Mouse (Mus musculus): Measurements from ENCODE around the gene Rab7. TPM values are rescaled to one million over a fixed set of nuclear protein-coding genes. Genes with fewer than 3 reads are reported as not detected.
A peak's percentile ranks its signal among the peaks of the same experiment; 100 is the strongest.
"Not testable (repeated sequence)": the region's sequence is repeated elsewhere in the genome, so short reads cannot be mapped to it uniquely, and the experiment has no call there.

Rab7 gene
- polyA plus RNA-seq, 1 experiment from 2014 or later = 273 TPM

- H3K4me1 ChIP-seq (replicated peaks; ENCODE audit: control insufficient read depth, insufficient read depth, low read length) = peaks cover 10% of the 10 kb centered on the region
- no peaks in the 10 kb centered on the region for H3K9me3 ChIP-seq (ENCODE audit: control insufficient read depth, low read length)
- WGBS = 71% methylated on average over 4 of the region's 4 CpGs
- no peak overlapping the region for H3K4me3 ChIP-seq (ENCODE audit: low read depth, low read length)
- DNase-seq (ENCODE audit: low spot score) (no peak), ATAC-seq (ENCODE audit: low FRiP score) (no peak)
- no peak overlapping the region for H3K9ac ChIP-seq (ENCODE audit: low read depth, low read length)
- no peak overlapping the region for H3K4me2 ChIP-seq (replicated peaks; ENCODE audit: low read depth, low read length)
- H3K27me3 ChIP-seq (ENCODE audit: control insufficient read depth, insufficient read depth, low read length) = no peaks in the 10 kb centered on the region
- H3K27ac ChIP-seq (ENCODE audit: low read depth, low read length) = no peak overlapping the region
- 0 out of 2 replicates have a peak, but pooled peaks cover 2% of the 10 kb centered on the region for H3K36me3 ChIP-seq (ENCODE audit: control insufficient read depth, insufficient read depth, low read length)
Measured at GRCm38 (mm10) chr6:87991216-87991615, 53.9 kb downstream of the Rab7 start.

DNA sequence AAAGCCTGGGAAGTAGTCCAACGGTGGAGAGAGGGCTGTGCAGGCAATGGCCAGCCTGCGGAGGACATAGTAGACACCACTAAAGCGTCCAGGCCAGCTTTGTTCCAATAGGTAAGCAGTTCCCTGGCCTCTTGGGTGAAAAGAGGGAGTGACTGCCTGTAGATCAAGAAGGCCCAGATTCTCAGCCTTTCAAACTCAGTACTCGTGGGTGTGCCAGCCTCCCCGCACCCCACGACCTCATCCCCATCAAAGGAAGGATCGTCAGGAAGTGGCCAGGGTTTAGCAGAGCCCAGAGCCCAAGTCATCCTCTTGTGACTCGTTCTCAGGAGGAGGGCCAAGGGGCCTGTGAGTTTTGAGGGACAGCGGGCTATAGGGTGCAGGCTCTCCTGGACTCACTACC lies 62.6 kb downstream of the Rab7 start:
- Histone ChIP-seq H3K4me2 (replicated peaks; ENCODE audit: low read depth, low read length) (peak overlapping the region; percentile 84), H3K4me3 (ENCODE audit: low read depth, low read length) (peak overlapping the region; percentile 97), H3K27me3 (ENCODE audit: control insufficient read depth, insufficient read depth, low read length) (no peaks in the 10 kb centered on the region), H3K4me1 (replicated peaks; ENCODE audit: control insufficient read depth, insufficient read depth, low read length) (peaks cover 10% of the 10 kb centered on the region; the same call in 1 of the 2 replicates), H3K9ac (ENCODE audit: low read depth, low read length) (peak overlapping the region; percentile 99; the same call in 1 of the 2 replicates), H3K27ac (ENCODE audit: low read depth, low read length) (no peak overlapping the region), H3K9me3 (ENCODE audit: control insufficient read depth, low read length) (no peaks in the 10 kb centered on the region), H3K36me3 (ENCODE audit: control insufficient read depth, insufficient read depth, low read length) (0 out of 2 replicates have a peak, but pooled peaks cover 2% of the 10 kb centered on the region)
- no peak for ATAC-seq (ENCODE audit: low FRiP score)
- no peak for DNase-seq (ENCODE audit: low spot score)
- 78% methylated on average over 9 of the region's 9 CpGs for WGBS

DNA sequence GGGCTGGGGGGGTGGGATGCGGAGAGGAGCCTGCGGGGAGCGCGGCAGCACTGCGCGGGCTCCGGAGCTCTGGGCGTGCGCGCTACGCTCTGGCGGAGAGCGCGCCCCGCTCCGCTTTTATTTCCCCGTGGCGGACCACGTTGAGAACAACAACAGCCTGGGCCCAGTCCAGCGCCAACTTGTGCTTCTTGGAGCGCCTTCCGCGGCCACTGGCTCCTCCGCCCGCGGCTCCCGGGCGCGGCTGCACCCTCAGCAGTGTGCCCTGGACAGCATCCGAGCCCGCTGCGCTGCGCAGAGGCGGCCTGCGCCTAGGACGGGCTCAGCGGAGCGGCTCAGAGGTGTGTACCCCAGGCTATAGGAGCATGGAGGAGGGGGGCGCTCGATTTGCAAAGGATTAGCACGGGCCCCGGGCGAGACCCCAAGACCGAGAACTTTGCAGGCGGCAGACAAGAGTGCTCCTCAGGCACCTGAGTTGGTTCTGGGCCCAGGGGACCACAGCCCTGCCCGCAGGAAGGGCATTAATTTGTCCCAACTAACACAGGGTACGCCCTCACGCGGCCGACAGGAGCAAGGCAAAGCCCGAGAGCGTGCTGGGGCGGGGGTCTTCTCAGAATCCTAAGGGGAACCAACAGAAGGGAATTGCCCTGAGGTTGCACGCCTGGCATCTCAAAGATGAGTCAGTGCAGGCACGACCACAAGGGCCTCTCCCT lies 63.4 kb downstream of the Rab7 start, which contains the start of gene H1fx:
Gene H1fx (minus strand): TSS at position 91 of the 710 bp plus-strand sequence.
- Histone ChIP-seq H3K9ac (ENCODE audit: low read depth, low read length) (peak within 1 kb of the TSS; percentile 99), H3K4me2 (replicated peaks; ENCODE audit: low read depth, low read length) (peak within 1 kb of the TSS; percentile 84), H3K27me3 (ENCODE audit: control insufficient read depth, insufficient read depth, low read length) (no peaks in the 10 kb centered on the region), H3K4me1 (replicated peaks; ENCODE audit: control insufficient read depth, insufficient read depth, low read length) (peaks cover 10% of the 10 kb centered on the region; the same call in 1 of the 2 replicates), H3K36me3 (ENCODE audit: control insufficient read depth, insufficient read depth, low read length) (0 out of 2 replicates have a peak, but pooled peaks cover 2% of the 10 kb centered on the region), H3K9me3 (ENCODE audit: control insufficient read depth, low read length) (no peaks in the 10 kb centered on the region), H3K27ac (ENCODE audit: low read depth, low read length) (peak within 1 kb of the TSS; percentile 89), H3K4me3 (ENCODE audit: low read depth, low read length) (peak within 1 kb of the TSS; percentile 97)
- DNase-seq (ENCODE audit: low spot score) (peak; percentile 96), ATAC-seq (ENCODE audit: low FRiP score) (peak; percentile 85)
- WGBS = 0% methylated on average over 53 of the region's 55 CpGs

DNA sequence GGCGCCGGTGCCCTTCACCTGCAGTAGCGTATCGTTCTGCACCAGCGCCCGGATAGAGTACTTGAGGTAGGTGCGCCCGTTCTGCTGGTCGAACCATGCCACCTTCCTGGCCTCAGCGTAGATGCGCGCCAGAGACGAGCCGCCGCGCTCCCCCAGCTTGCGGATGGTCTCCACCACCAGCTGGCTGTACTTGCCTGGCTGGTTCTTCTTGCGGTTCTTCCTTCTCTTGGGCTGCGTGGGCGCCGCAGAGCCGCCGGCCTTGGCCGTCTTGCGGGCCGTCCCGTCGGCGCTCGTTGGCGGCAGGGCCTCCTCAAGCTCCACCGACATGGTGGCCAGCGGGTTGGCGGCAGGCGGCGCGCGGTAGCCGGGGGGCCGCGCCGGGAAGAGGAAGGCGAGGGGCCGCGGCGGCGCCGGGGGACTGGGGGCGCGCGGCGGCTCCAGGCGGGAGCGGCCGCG lies 64.0 kb downstream of the Rab7 start:
- H3K27me3 ChIP-seq (ENCODE audit: control insufficient read depth, insufficient read depth, low read length) = no peaks in the 10 kb centered on the region
- H3K9ac ChIP-seq (ENCODE audit: low read depth, low read length) = peak overlapping the region; percentile 99
- ATAC-seq (ENCODE audit: low FRiP score) = peak; percentile 55
- H3K27ac ChIP-seq (ENCODE audit: low read depth, low read length) = peak overlapping the region; percentile 89
- no peaks in the 10 kb centered on the region for H3K36me3 ChIP-seq (ENCODE audit: control insufficient read depth, insufficient read depth, low read length)
- H3K4me3 ChIP-seq (ENCODE audit: low read depth, low read length) = peak overlapping the region; percentile 97
- H3K4me1 ChIP-seq (replicated peaks; ENCODE audit: control insufficient read depth, insufficient read depth, low read length) = peaks cover 10% of the 10 kb centered on the region; the same call in 1 of the 2 replicates
- H3K4me2 ChIP-seq (replicated peaks; ENCODE audit: low read depth, low read length) = peak overlapping the region; percentile 84
- no peaks in the 10 kb centered on the region for H3K9me3 ChIP-seq (ENCODE audit: control insufficient read depth, low read length)
- DNase-seq (ENCODE audit: low spot score) = peak; percentile 69
- whole genome bisulfite sequencing = 0% methylated on average over 38 of the region's 56 CpGs

DNA sequence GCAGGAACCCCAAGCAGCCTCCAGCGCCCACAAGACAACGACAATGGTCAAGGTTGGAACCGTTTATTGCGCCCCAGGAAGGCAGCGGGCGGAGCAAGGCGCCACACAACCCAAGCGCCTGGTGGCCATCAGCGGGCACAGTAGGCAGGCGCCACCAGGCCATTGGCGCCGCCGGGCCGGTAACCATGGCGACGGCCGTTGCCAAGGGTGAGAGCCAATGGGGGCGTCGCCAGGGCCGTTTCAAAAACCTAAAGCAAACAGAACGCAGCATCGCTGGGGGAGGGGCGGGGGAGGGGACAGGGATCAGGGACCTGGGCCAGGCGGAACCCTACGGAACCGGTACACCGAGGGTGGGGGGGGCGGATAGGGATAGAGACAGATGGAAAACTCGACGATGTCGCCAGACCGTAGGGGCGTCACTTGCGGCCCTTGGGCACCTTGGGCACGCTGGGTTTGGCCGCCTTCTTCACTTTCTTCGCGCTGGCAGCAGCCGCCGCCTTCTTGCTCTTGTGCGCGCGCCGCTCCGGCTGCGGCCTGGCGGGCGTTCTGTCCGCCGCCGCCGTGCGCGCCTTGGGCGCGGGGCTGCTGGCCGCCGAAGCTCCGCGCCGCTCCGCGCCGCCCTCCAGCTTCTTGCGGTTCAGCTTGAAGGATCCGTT lies 64.6 kb downstream of the Rab7 start:
- no peaks in the 10 kb centered on the region for H3K9me3 ChIP-seq (ENCODE audit: control insufficient read depth, low read length)
- peaks cover 10% of the 10 kb centered on the region; the same call in 1 of the 2 replicates for H3K4me1 ChIP-seq (replicated peaks; ENCODE audit: control insufficient read depth, insufficient read depth, low read length)
- ATAC-seq (ENCODE audit: low FRiP score) (peak; percentile 86), DNase-seq (ENCODE audit: low spot score) (peak; percentile 97)
- no peaks in the 10 kb centered on the region for H3K27me3 ChIP-seq (ENCODE audit: control insufficient read depth, insufficient read depth, low read length)
- peak overlapping the region; percentile 99 for H3K9ac ChIP-seq (ENCODE audit: low read depth, low read length)
- peak overlapping the region; percentile 84 for H3K4me2 ChIP-seq (replicated peaks; ENCODE audit: low read depth, low read length)
- H3K36me3 ChIP-seq (ENCODE audit: control insufficient read depth, insufficient read depth, low read length) = no peaks in the 10 kb centered on the region
- peak overlapping the region; percentile 89 for H3K27ac ChIP-seq (ENCODE audit: low read depth, low read length)
- WGBS = under 1% methylated on average over 56 of the region's 66 CpGs
- peak overlapping the region; percentile 97 for H3K4me3 ChIP-seq (ENCODE audit: low read depth, low read length)

DNA sequence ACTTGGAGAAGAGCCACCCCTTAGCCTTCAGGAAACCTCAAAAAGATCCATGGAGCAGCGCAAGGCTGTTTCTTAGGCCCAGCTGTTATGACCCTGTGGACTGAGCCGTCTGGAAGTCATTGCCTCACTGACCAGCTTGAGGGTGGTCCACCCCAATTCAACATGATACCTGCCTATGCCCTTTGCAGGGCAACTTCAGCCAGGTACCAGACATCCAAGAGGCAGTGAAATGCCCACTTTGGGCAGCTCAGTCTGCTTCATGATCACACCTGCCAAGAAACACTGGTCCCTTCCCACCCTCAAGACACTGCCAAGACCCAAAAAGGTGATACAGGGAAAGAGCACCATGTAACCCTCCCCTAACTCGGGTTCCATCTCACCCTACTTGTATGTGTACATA lies 65.3 kb downstream of the Rab7 start:
- 75% methylated on average over 3 of the region's 3 CpGs for WGBS
- H3K4me3 ChIP-seq (ENCODE audit: low read depth, low read length) = peak overlapping the region; percentile 97
- H3K9ac ChIP-seq (ENCODE audit: low read depth, low read length) = peak overlapping the region; percentile 16; the same call in 1 of the 2 replicates
- no peak for ATAC-seq (ENCODE audit: low FRiP score)
- H3K9me3 ChIP-seq (ENCODE audit: control insufficient read depth, low read length) = no peaks in the 10 kb centered on the region
- H3K4me2 ChIP-seq (replicated peaks; ENCODE audit: low read depth, low read length) = peak overlapping the region; percentile 84
- no peaks in the 10 kb centered on the region for H3K27me3 ChIP-seq (ENCODE audit: control insufficient read depth, insufficient read depth, low read length)
- H3K36me3 ChIP-seq (ENCODE audit: control insufficient read depth, insufficient read depth, low read length) = no peaks in the 10 kb centered on the region
- peaks cover 10% of the 10 kb centered on the region; the same call in 1 of the 2 replicates for H3K4me1 ChIP-seq (replicated peaks; ENCODE audit: control insufficient read depth, insufficient read depth, low read length)
- peak; percentile 22 for DNase-seq (ENCODE audit: low spot score)
- H3K27ac ChIP-seq (ENCODE audit: low read depth, low read length) = peak overlapping the region; percentile 89; the same call in 1 of the 2 replicates

DNA sequence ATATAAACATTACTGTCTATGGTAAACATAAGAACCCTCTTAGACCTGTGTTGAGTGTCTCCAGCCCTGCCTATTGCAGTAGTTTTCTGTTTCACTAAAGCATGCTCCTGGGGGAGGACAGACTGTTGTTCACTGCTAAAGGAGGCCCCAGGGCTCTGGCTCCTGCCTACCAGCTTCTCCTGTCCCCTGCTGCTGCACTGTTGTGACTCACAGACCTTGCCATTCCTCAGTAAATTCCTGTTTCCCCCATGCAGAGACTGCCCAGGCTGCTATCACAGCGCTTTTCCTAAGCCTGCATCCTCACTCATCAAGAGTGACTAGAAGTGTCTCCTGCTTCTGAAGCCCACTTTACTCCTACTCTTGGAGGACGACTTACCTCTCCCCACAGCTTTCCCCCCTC lies 75.0 kb downstream of the Rab7 start:
- Histone ChIP-seq H3K27ac (ENCODE audit: low read depth, low read length) (no peak overlapping the region), H3K27me3 (ENCODE audit: control insufficient read depth, insufficient read depth, low read length) (no peaks in the 10 kb centered on the region), H3K9ac (ENCODE audit: low read depth, low read length) (no peak overlapping the region), H3K4me3 (ENCODE audit: low read depth, low read length) (no peak overlapping the region), H3K36me3 (ENCODE audit: control insufficient read depth, insufficient read depth, low read length) (no peaks in the 10 kb centered on the region), H3K4me2 (replicated peaks; ENCODE audit: low read depth, low read length) (no peak overlapping the region), H3K9me3 (ENCODE audit: control insufficient read depth, low read length) (no peaks in the 10 kb centered on the region), H3K4me1 (replicated peaks; ENCODE audit: control insufficient read depth, insufficient read depth, low read length) (no peaks in the 10 kb centered on the region)
- DNase-seq (ENCODE audit: low spot score) = no peak
- ATAC-seq (ENCODE audit: low FRiP score) = no peak
- 22% methylated on average over 2 of the region's 2 CpGs for WGBS

DNA sequence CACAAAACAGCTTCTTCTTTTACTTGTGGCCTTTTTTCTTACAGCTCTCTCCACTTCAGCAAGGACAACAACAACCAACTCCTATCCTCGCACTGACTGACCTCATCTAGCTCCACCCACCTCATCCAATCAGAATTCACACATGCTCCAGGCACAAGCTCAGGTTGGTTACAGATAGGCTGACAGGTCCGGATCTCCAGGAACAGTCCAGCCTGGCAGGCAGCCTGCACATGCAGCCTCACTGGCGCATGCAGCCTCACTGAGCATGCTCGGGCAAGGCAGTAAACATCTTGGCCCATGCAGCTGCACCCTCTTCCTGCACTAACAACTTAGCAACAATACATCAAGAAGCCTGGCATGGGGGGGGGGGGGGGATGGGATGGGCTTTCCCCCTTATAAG lies 82.6 kb downstream of the Rab7 start:
- not testable (repeated sequence) for H3K27ac ChIP-seq (ENCODE audit: low read depth, low read length); DNase-seq (ENCODE audit: low spot score); H3K4me2 ChIP-seq (replicated peaks; ENCODE audit: low read depth, low read length); H3K9ac ChIP-seq (ENCODE audit: low read depth, low read length); H3K27me3 ChIP-seq (ENCODE audit: control insufficient read depth, insufficient read depth, low read length); H3K4me3 ChIP-seq (ENCODE audit: low read depth, low read length); ATAC-seq (ENCODE audit: low FRiP score); H3K9me3 ChIP-seq (ENCODE audit: control insufficient read depth, low read length); H3K36me3 ChIP-seq (ENCODE audit: control insufficient read depth, insufficient read depth, low read length); H3K4me1 ChIP-seq (replicated peaks; ENCODE audit: control insufficient read depth, insufficient read depth, low read length)
- 70% methylated on average over 4 of the region's 4 CpGs for WGBS
